Mouse (Mus musculus) stomach, postnatal 0 days (tissue): ENCODE measurements at regions not wholly inside any gene's neighbourhood (a gene's known extent, or its start where the extent isn't known, plus 50 kb on each side); places are given as distances from the start of the nearest gene placed in this dataset.

Experiments used
- CTCF ChIP-seq: IDR thresholded peaks from 2 replicates; pipeline ENCODE4 v1.5.1; 2016; ENCODE audit warnings: antibody characterized with exemption, low read depth, mild to moderate bottlenecking, moderate library complexity
- EP300 ChIP-seq: optimal IDR thresholded peaks from 2 replicates; pipeline ENCODE3; 2016; ENCODE audit warnings: antibody characterized with exemption

GRCm38 (mm10) chr1:128772440-128772839, 180.3 kb upstream of the Cxcr4 start:
- no peak for TF ChIP-seq EP300
- TF ChIP-seq CTCF = no peak
